In genomic region chr4:82494829-82495228, GRCm38 (mm10) we compare ENCODE assay signal across 11 mouse cellular contexts.
DNase-seq lines count a peak whose midpoint lies in the region; ATAC-seq lines count a peak whose summit lies in the region.
"Had no signal": no experiment of that assay in that cellular context is flagged by ENCODE, and none has a peak within 500 bp of the region (broad histone marks: within the 10 kb centered on the region; RNA-seq: fewer than 3 reads in every experiment).

No protein-coding gene starts in this region.

- peak overlapping the region; percentile 39; the same call in 1 of the 2 replicates for H3K4me2 ChIP-seq in midbrain, embryonic 15.5 days

- no peak overlapping the region for H3K4me3 ChIP-seq in midbrain, embryonic 15.5 days
- H3K4me3 ChIP-seq in midbrain, embryonic 10.5 days = no peak overlapping the region
- H3K4me3 ChIP-seq: erythroblast, embryonic 14.5 days had no signal

- no peak for ATAC-seq in cerebellum, adult (ENCODE audit: insufficient number of reproducible peaks, low FRiP score, low TSS enrichment)
- ATAC-seq in midbrain, embryonic 15.5 days (replicated peaks) = peak; percentile 67

- no peak overlapping the region for H3K9ac ChIP-seq in midbrain, embryonic 15.5 days
- H3K9ac ChIP-seq: lung, embryonic 14.5 days had no signal

- 64% methylated on average over 10 of the region's 10 CpGs for WGBS in midbrain, embryonic 15.5 days
- 90% methylated on average over 10 of the region's 10 CpGs for WGBS in midbrain, embryonic 10.5 days

- H3K27ac ChIP-seq in midbrain, embryonic 15.5 days = peak overlapping the region; percentile 33
- no peak overlapping the region for H3K27ac ChIP-seq in midbrain, embryonic 10.5 days (replicated peaks)
- H3K27ac ChIP-seq: kidney, postnatal 0 days had no signal

- peaks cover 17% of the 10 kb centered on the region for H3K4me1 ChIP-seq in midbrain, embryonic 15.5 days
- peaks cover 9% of the 10 kb centered on the region for H3K4me1 ChIP-seq in midbrain, embryonic 10.5 days

- H3K36me3 ChIP-seq in midbrain, embryonic 15.5 days (replicated peaks) = no peaks in the 10 kb centered on the region
- H3K36me3 ChIP-seq in midbrain, embryonic 10.5 days = peaks cover 22% of the 10 kb centered on the region

- H3K27me3 ChIP-seq in midbrain, embryonic 15.5 days (replicated peaks) = no peaks in the 10 kb centered on the region
- peaks cover 21% of the 10 kb centered on the region for H3K27me3 ChIP-seq in midbrain, embryonic 10.5 days (ENCODE audit: low read depth, poor library complexity, severe bottlenecking)

- H3K9me3 ChIP-seq in midbrain, embryonic 15.5 days = no peaks in the 10 kb centered on the region
- no peaks in the 10 kb centered on the region for H3K9me3 ChIP-seq in midbrain, embryonic 10.5 days (replicated peaks)

- DNase-seq in cerebellum, adult 11-12 months = peak; percentile 68
- no peak for DNase-seq in midbrain, embryonic 10.5 days (ENCODE audit: low spot score)
- peak; percentile 86 to 88 for DNase-seq in layer of hippocampus, postnatal 10 days (ENCODE audit: low spot score in 2 of 2)
- peak; percentile 90 to 94 for DNase-seq in right cerebral cortex, postnatal 10 days (ENCODE audit: low spot score in 2 of 2)
- no peak for DNase-seq in thymus, postnatal 4 days
- no peak for DNase-seq in heart, adult 9 months (ENCODE audit: low spot score in 2 of 2)
- DNase-seq: lung, embryonic 14.5 days had no signal

Comparison
In these comparisons a context has a peak if more than half of its experiments do, and no peak if none do; other contexts are left out.
1. DNase-seq: peak in cerebellum, adult 11-12 months (single experiment), layer of hippocampus, postnatal 10 days (2 of 2) and right cerebral cortex, postnatal 10 days (2 of 2); none in midbrain, embryonic 10.5 days (single experiment), thymus, postnatal 4 days (single experiment) and heart, adult 9 months (0 of 2).